Mouse (Mus musculus) embryonic facial prominence, embryonic 14.5 days (tissue): Measurements from ENCODE around the gene Gpc1. TPM values are rescaled to one million over a fixed set of nuclear protein-coding genes. Genes with fewer than 3 reads are reported as not detected.

Experiments used
- ATAC-seq: fragments of 200-750 bp; cut with Nextera tagmentation; 2 replicates; pipeline ENCODE4 v1.8.0; 2017; ENCODE audit warnings: low read depth, moderate number of reproducible peaks, moderate TSS enrichment
- DNase-seq: peaks from one replicate; pipeline ENCODE4 v3.0.0-alpha.2; 2015; ENCODE audit warnings: low spot score
- H3K27ac ChIP-seq: fragments of 300-500 bp; sonication (generic); replicated peaks from 2 replicates; pipeline ENCODE4 v1.5.1; 2014; ENCODE audit warnings: low read depth, mild to moderate bottlenecking, low read length, moderate library complexity
- H3K27me3 ChIP-seq: fragments of 300-500 bp; sonication (generic); replicated peaks from 2 replicates; pipeline ENCODE4 v1.6.1; 2014; ENCODE audit warnings: low read length; ENCODE audit not compliant: control insufficient read depth, insufficient read depth
- H3K36me3 ChIP-seq: fragments of 300-500 bp; sonication (generic); 2 replicates; pipeline ENCODE4 v1.6.1; 2014; ENCODE audit warnings: low read length, mixed read lengths; ENCODE audit not compliant: control insufficient read depth, insufficient read depth
- H3K4me1 ChIP-seq: fragments of 300-500 bp; sonication (generic); 2 replicates; pipeline ENCODE4 v1.6.1; 2014; ENCODE audit warnings: antibody characterized with exemption, low read length; ENCODE audit not compliant: control insufficient read depth, insufficient read depth
- H3K4me2 ChIP-seq: fragments of 300-500 bp; sonication (generic); 2 replicates; pipeline ENCODE4 v1.6.1; 2014; ENCODE audit warnings: low read depth, mild to moderate bottlenecking, low read length, moderate library complexity, mixed read lengths
- H3K4me3 ChIP-seq: fragments of 300-500 bp; sonication (generic); 2 replicates; pipeline ENCODE4 v1.5.1; 2014; ENCODE audit warnings: low read depth, mild to moderate bottlenecking, low read length
- H3K9ac ChIP-seq: fragments of 300-500 bp; sonication (generic); 2 replicates; pipeline ENCODE4 v1.6.1; 2014; ENCODE audit warnings: low read depth, mild to moderate bottlenecking, low read length, moderate library complexity, mixed read lengths
- H3K9me3 ChIP-seq: fragments of 300-500 bp; sonication (generic); 2 replicates; pipeline ENCODE4 v1.6.1; 2016; ENCODE audit warnings: low read length; ENCODE audit not compliant: control insufficient read depth
- WGBS: fragments of 180-500 bp; shearing (Covaris S2); extraction: QIAGEN DNeasy Blood & Tissue Kit; methylation state at CpG from one replicate; pipeline ENCODE4 v1.1.7; 2014; 5-methylcytosine and 5-hydroxymethylcytosine counted together
- polyA plus RNA-seq: library from polyadenylated mRNA; unstranded; fragments of >200 nt; fragmentation: Nextera tagmentation; extraction: Ambion mirVana; gene quantifications from 2 replicates; pipeline ENCODE4 v1.2.1, GENCODE M21; 2014

Gpc1 gene
- polyA plus RNA-seq, 1 experiment from 2014 or later, result 104 TPM

DNA sequence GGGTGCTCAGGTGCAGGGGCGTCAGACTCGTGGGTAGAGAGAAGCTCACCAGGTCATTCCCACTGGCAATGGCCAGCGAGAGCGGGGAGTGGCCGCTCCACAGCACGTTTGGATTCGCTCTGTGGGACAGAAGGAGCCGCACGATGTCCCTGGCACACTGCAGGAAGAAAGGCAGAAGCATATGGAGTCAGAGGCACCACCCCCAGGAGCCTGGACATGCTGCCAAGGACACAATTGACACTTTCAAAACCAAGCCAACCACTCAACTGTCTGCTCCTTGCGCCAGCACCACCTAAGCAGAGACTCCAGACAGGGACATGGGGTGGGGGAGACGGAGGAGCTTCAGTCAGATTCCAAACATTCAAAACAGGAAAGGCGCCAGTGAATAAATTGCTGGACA is 47.8 kb downstream of the Gpc1 start:
- no peak overlapping the region for H3K9ac ChIP-seq
- H3K4me1 ChIP-seq, result no peaks in the 10 kb centered on the region
- 83% methylated on average over 12 of the region's 12 CpGs for WGBS
- no peak overlapping the region for H3K4me3 ChIP-seq
- no peaks in the 10 kb centered on the region for H3K27me3 ChIP-seq
- ATAC-seq (no peak), DNase-seq (no peak)
- H3K27ac ChIP-seq, result no peak overlapping the region
- no peak overlapping the region for H3K4me2 ChIP-seq
- H3K9me3 ChIP-seq, result no peaks in the 10 kb centered on the region
- H3K36me3 ChIP-seq, result no peaks in the 10 kb centered on the region

- Histone ChIP-seq H3K4me3 (no peak overlapping the region), H3K4me1 (no peaks in the 10 kb centered on the region), H3K36me3 (no peaks in the 10 kb centered on the region), H3K9ac (no peak overlapping the region), H3K4me2 (no peak overlapping the region), H3K27ac (no peak overlapping the region), H3K9me3 (no peaks in the 10 kb centered on the region), H3K27me3 (no peaks in the 10 kb centered on the region)
- DNase-seq, result no peak
- 67% methylated on average over 5 of the region's 5 CpGs for WGBS
- no peak for ATAC-seq
Measured at GRCm38 (mm10) chr1:92880101-92880500, 48.7 kb downstream of the Gpc1 start.

- Histone ChIP-seq H3K27ac (no peak overlapping the region), H3K27me3 (no peaks in the 10 kb centered on the region)
Measured at GRCm38 (mm10) chr1:92881982-92882381, 50.5 kb downstream of the Gpc1 start.

DNA sequence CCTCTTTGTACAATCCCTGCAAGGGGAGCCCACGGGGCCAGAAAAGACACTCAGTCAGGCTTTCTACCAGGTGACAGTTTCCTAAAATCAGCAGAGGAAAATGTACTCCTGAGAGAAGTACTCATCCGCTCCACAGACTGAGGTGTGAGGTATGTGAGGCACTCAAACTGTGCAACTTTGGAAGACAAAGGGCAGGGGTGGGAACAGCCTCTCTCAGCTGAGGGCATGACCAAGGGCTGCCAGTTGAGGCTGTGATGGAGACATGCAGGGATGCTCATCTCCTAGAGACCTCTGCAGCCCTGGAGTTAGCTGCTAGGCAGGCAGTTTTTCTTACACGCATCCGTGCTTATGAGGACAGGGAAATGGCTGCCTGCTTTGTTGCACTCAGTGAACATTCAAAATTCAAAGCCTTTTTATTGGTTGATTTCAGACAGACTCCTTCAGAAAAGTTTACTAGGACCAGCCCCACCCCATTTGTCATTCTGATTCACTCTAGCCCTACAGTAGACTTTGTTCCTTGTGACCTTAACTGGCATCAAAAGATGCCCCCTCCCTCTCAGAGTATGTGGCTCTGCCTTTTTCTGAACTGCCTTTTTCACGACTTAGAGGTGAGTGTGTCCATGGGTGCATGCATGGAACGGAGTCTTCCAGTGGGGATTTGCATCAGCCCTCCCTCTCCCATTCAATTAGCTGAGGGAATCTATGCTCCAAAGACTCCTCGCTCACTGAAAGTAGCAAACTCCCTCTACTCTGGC is 57.6 kb downstream of the Gpc1 start:
- whole genome bisulfite sequencing, result 71% methylated on average over 7 of the region's 7 CpGs
- no peak overlapping the region for H3K27ac ChIP-seq
- H3K4me3 ChIP-seq, result no peak overlapping the region
- no peaks in the 10 kb centered on the region for H3K36me3 ChIP-seq
- H3K4me1 ChIP-seq, result no peaks in the 10 kb centered on the region
- no peaks in the 10 kb centered on the region for H3K9me3 ChIP-seq
- H3K9ac ChIP-seq, result no peak overlapping the region
- H3K27me3 ChIP-seq, result no peaks in the 10 kb centered on the region
- no peak for ATAC-seq
- no peak overlapping the region for H3K4me2 ChIP-seq
- DNase-seq, result no peak

More at GRCm38 (mm10) chr1:92881982-92882381, 50.5 kb downstream of the Gpc1 start:
- Histone ChIP-seq H3K9ac (no peak overlapping the region), H3K9me3 (no peaks in the 10 kb centered on the region), H3K4me1 (no peaks in the 10 kb centered on the region), H3K4me3 (no peak overlapping the region), H3K36me3 (no peaks in the 10 kb centered on the region), H3K4me2 (no peak overlapping the region)
- DNase-seq (no peak), ATAC-seq (no peak)
- 88% methylated on average over 6 of the region's 6 CpGs for WGBS

GRCm38 (mm10) chr1:92892791-92893190 is 61.3 kb downstream of the Gpc1 start:
- ATAC-seq (no peak), DNase-seq (no peak)
- no peaks in the 10 kb centered on the region for H3K27me3 ChIP-seq
- H3K9ac ChIP-seq, result no peak overlapping the region
- WGBS, result 58% methylated on average over 3 of the region's 3 CpGs
- no peaks in the 10 kb centered on the region for H3K36me3 ChIP-seq
- no peaks in the 10 kb centered on the region for H3K4me1 ChIP-seq
- no peak overlapping the region for H3K27ac ChIP-seq
- no peak overlapping the region for H3K4me3 ChIP-seq
- H3K4me2 ChIP-seq, result no peak overlapping the region
- no peaks in the 10 kb centered on the region for H3K9me3 ChIP-seq

DNA sequence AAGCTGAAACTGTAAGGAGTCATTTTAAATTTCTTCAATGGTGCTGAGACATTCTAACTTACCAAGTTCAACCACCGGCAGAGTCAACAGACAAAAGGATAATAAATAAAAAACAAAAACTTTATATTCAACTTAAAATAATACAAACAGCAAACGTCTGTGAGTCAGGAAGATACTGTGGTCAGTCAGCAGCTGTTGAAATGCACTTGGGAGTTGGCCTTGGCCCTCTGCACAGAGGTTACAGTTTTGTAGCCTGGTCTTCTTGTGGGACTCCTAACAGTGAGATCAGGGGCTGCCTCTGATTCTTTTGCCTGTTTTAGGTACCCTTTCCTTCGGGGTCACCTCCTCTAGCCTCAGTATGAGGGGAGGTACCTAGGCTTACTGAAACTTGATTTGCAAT is 62.5 kb downstream of the Gpc1 start:
- Histone ChIP-seq H3K4me3 (no peak overlapping the region), H3K4me1 (no peaks in the 10 kb centered on the region), H3K9ac (no peak overlapping the region), H3K27ac (no peak overlapping the region), H3K4me2 (no peak overlapping the region), H3K27me3 (no peaks in the 10 kb centered on the region), H3K36me3 (no peaks in the 10 kb centered on the region), H3K9me3 (no peaks in the 10 kb centered on the region)
- WGBS, result 68% methylated on average over 3 of the region's 3 CpGs
- no peak for ATAC-seq
- no peak for DNase-seq

DNA sequence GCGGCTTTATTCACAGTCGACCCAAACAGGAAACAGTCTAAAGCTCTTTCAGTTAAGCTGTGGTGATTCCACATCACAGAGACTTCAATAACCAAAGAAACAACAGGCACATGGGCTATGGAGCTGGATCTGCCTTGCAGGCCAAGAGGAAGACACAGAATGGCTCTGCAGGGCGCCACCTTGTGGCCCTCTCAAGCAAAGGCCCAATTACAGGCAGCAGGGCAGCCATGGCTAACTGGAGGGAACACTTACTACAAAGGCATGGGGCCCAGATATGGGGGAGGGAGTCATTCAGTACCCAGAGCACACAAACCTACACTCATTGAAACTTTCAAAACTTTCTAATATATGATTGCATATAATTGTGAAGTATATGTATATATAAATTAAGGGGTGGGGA is 63.6 kb downstream of the Gpc1 start:
- no peaks in the 10 kb centered on the region for H3K4me1 ChIP-seq
- DNase-seq (peak; percentile 85), ATAC-seq (peak; percentile 89)
- 12% methylated on average over 3 of the region's 3 CpGs for WGBS
- no peak overlapping the region for H3K27ac ChIP-seq
- no peak overlapping the region for H3K4me3 ChIP-seq
- no peaks in the 10 kb centered on the region for H3K36me3 ChIP-seq
- no peak overlapping the region for H3K4me2 ChIP-seq
- no peaks in the 10 kb centered on the region for H3K9me3 ChIP-seq
- H3K27me3 ChIP-seq, result no peaks in the 10 kb centered on the region
- no peak overlapping the region for H3K9ac ChIP-seq

DNA sequence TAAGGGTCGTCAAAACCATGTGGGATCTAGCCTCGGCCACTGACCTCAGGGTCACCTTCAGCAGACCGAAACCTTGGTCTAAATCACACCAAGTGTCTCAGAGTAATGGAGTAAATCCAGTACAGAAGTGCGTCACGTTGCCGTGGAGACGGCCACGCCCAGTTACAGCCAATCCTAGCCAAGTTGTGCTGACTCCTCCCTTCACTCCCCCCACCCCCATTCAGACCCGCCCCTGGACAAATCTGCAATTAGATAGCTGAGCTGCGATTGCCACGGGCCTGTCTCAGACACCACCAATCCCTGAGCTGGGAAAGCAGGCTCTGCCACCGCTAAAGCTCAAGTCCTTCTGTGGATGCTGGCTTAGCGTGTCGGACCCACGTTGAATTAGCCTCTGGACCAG is 71.3 kb downstream of the Gpc1 start, which contains the start of gene Ankmy1:
Gene Ankmy1 (minus strand): TSS at position 121 of the 400 bp plus-strand sequence.
- peak; percentile 61 for ATAC-seq
- H3K27ac ChIP-seq, result no peak within 1 kb of the TSS

DNA sequence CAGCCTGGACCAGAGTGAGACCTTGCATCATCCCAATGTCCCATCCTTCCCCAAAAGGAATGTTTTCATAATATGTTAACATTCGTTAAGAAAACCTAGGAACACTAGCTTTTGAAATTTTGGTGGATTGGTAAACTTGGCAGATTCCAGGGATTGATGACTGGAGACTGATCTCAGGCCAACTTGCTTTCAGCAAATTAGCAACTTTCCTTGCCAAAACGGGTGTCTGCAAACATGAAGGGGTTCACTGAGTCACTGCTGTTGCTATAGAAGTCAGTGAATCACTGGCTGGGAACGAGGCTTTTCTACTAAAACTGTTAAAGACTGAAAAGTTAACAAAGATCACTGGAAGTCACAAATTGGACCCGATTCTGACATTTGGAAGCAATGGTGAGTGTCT is 72.2 kb downstream of the Gpc1 start:
- no peak overlapping the region for H3K4me2 ChIP-seq
- H3K9ac ChIP-seq, result no peak overlapping the region
- no peak overlapping the region for H3K4me3 ChIP-seq
- H3K27ac ChIP-seq, result no peak overlapping the region
- ATAC-seq, result no peak
- WGBS, result 70% methylated on average over 4 of the region's 4 CpGs
- peaks cover 5% of the 10 kb centered on the region; the same call in 1 of the 2 replicates for H3K4me1 ChIP-seq
- H3K36me3 ChIP-seq, result no peaks in the 10 kb centered on the region
- no peaks in the 10 kb centered on the region for H3K27me3 ChIP-seq
- H3K9me3 ChIP-seq, result no peaks in the 10 kb centered on the region
- DNase-seq, result no peak

More for the DNA sequence above, 71.3 kb downstream of the Gpc1 start, which contains the start of gene Ankmy1:
- Histone ChIP-seq H3K9me3 (no peaks in the 10 kb centered on the region), H3K4me1 (peaks cover 3% of the 10 kb centered on the region; the same call in 1 of the 2 replicates), H3K36me3 (no peaks in the 10 kb centered on the region), H3K9ac (0 out of 2 replicates have a peak within 1 kb of the TSS, but pooled peaks have one; percentile 30), H3K4me2 (peak within 1 kb of the TSS; percentile 47), H3K27me3 (no peaks in the 10 kb centered on the region), H3K4me3 (peak within 1 kb of the TSS; percentile 21)
- WGBS, result 1% methylated on average over 15 of the region's 15 CpGs
- DNase-seq, result peak; percentile 87
